Mouse (Mus musculus) MEL (cell line): ENCODE measurements around the gene Nfkbie. TPM values are rescaled to one million over a fixed set of nuclear protein-coding genes. Genes with fewer than 3 reads are reported as not detected.

ENCODE experiments used
- DNase-seq: peaks from one replicate; pipeline ENCODE4 v3.0.0; 2011; ENCODE audit warnings: low read depth, low spot score
- H3K27ac ChIP-seq: 2 replicates; pipeline ENCODE4 v1.5.1; 2012; ENCODE audit warnings: low read depth, mild to moderate bottlenecking, control low read depth, low read length, moderate library complexity; ENCODE audit not compliant: control insufficient read depth
- H3K27me3 ChIP-seq, 2 experiments: fragments of 150-350 bp in 1 of 2; sonication (generic) in 1 of 2; 2 replicates each; pipeline ENCODE4 v1.6.1; 2012; ENCODE audit warnings: low read length in 2 of 2, mild to moderate bottlenecking in 2 of 2, improper control_type of control experiment in 1 of 2, moderate library complexity in 1 of 2; ENCODE audit not compliant: insufficient read depth in 2 of 2, control insufficient read depth in 1 of 2
- H3K36me3 ChIP-seq, 2 experiments: 2 replicates each; pipeline ENCODE4 v1.6.1; 2012 to 2014; ENCODE audit warnings: low read length in 2 of 2, improper control_type of control experiment in 1 of 2, inconsistent platforms in 1 of 2, mild to moderate bottlenecking in 1 of 2; ENCODE audit not compliant: insufficient read depth in 2 of 2, control insufficient read depth in 1 of 2
- H3K4me1 ChIP-seq, 2 experiments: fragments of 150-350 bp in 1 of 2; sonication (generic) in 1 of 2; 2 replicates each; pipeline ENCODE4 v1.6.1; 2012; ENCODE audit warnings: low read length in 2 of 2, improper control_type of control experiment in 1 of 2, mild to moderate bottlenecking in 1 of 2; ENCODE audit not compliant: insufficient read depth in 2 of 2, control insufficient read depth in 1 of 2
- H3K4me3 ChIP-seq, 2 experiments: fragments of 150-350 bp in 1 of 2; sonication (generic) in 1 of 2; 2 replicates each; pipeline ENCODE4 v1.5.1; 2012; ENCODE audit warnings: low read depth in 2 of 2, low read length in 2 of 2, mild to moderate bottlenecking in 2 of 2, moderate library complexity in 2 of 2, control low read depth in 1 of 2, improper control_type of control experiment in 1 of 2; ENCODE audit not compliant: control insufficient read depth in 1 of 2, insufficient read depth in 1 of 2
- H3K79me2 ChIP-seq: 2 replicates; pipeline ENCODE4 v1.6.1; 2012; ENCODE audit warnings: mild to moderate bottlenecking, low read length, moderate library complexity; ENCODE audit not compliant: control insufficient read depth, poor library complexity, insufficient read depth
- H3K9ac ChIP-seq: 2 replicates; pipeline ENCODE4 v1.6.1; 2012; ENCODE audit warnings: low read depth, mild to moderate bottlenecking, control low read depth, low read length, moderate library complexity; ENCODE audit not compliant: control insufficient read depth, poor library complexity, severe bottlenecking
- H3K9me3 ChIP-seq: fragments of 150-350 bp; sonication (generic); replicated peaks from 2 replicates; pipeline ENCODE4 v1.6.1; 2012; ENCODE audit warnings: mild to moderate bottlenecking, low read length, improper control_type of control experiment, moderate library complexity; ENCODE audit not compliant: insufficient read depth
- BHLHE40 ChIP-seq: IDR thresholded peaks from 2 replicates; pipeline ENCODE4 v1.6.1; 2012; ENCODE audit warnings: low read depth, mild to moderate bottlenecking, inconsistent platforms, low read length, improper control_type of control experiment, borderline replicate concordance
- CHD2 ChIP-seq: IDR thresholded peaks from 2 replicates; pipeline ENCODE4 v1.6.1; 2011; ENCODE audit warnings: low read length, improper control_type of control experiment
- E2F4 ChIP-seq: IDR thresholded peaks from 2 replicates; pipeline ENCODE4 v1.6.1; 2011; ENCODE audit warnings: low read depth, low read length, improper control_type of control experiment, borderline replicate concordance
- EP300 ChIP-seq, 2 experiments: IDR thresholded peaks; 2 replicates each; pipeline ENCODE4 v1.6.1; 2011; ENCODE audit warnings: improper control_type of control experiment in 2 of 2, low read length in 2 of 2, low read depth in 1 of 2, mild to moderate bottlenecking in 1 of 2
- ETS1 ChIP-seq: IDR thresholded peaks from 2 replicates; pipeline ENCODE4 v1.6.1; 2012; ENCODE audit warnings: low read depth, mild to moderate bottlenecking, inconsistent platforms, low read length, improper control_type of control experiment, moderate library complexity
- KAT2A ChIP-seq: conservative IDR thresholded peaks from 2 replicates; pipeline ENCODE4 v1.6.1; 2012; ENCODE audit warnings: low read depth, low read length, improper control_type of control experiment, inconsistent platforms
- MYB ChIP-seq: IDR thresholded peaks from 2 replicates; pipeline ENCODE4 v1.6.1; 2011; ENCODE audit warnings: mild to moderate bottlenecking, low read depth, low read length, improper control_type of control experiment
- NELFE ChIP-seq: IDR thresholded peaks from 2 replicates; pipeline ENCODE4 v1.6.1; 2011; ENCODE audit warnings: low read depth, low read length, improper control_type of control experiment
- POLR2A ChIP-seq, 2 experiments: IDR thresholded peaks; 2 replicates each; pipeline ENCODE4 v1.6.1; 2011 to 2012; ENCODE audit warnings: low read length in 2 of 2, mild to moderate bottlenecking in 2 of 2, control low read depth in 1 of 2, improper control_type of control experiment in 1 of 2, low read depth in 1 of 2, moderate library complexity in 1 of 2; ENCODE audit not compliant: control insufficient read depth in 1 of 2, insufficient read depth in 1 of 2, poor library complexity in 1 of 2
- POLR2AphosphoS2 ChIP-seq: IDR thresholded peaks from 2 replicates; pipeline ENCODE4 v1.6.1; 2011; ENCODE audit warnings: low read length, improper control_type of control experiment
- POLR2AphosphoS5 ChIP-seq: IDR thresholded peaks from 2 replicates; pipeline ENCODE4 v1.6.1; 2012; ENCODE audit warnings: low read depth, borderline replicate concordance, mild to moderate bottlenecking, inconsistent platforms, low read length, moderate library complexity, mixed read lengths
- RAD21 ChIP-seq: IDR thresholded peaks from 2 replicates; pipeline ENCODE4 v1.6.1; 2011; ENCODE audit warnings: mild to moderate bottlenecking, low read depth, low read length, improper control_type of control experiment
- RCOR1 ChIP-seq: IDR thresholded peaks from 2 replicates; pipeline ENCODE4 v1.6.1; 2012; ENCODE audit warnings: low read depth, mild to moderate bottlenecking, inconsistent platforms, low read length, improper control_type of control experiment
- SIN3A ChIP-seq: IDR thresholded peaks from 2 replicates; pipeline ENCODE4 v1.6.1; 2012; ENCODE audit warnings: low read length, improper control_type of control experiment, inconsistent platforms
- UBTF ChIP-seq: IDR thresholded peaks from 2 replicates; pipeline ENCODE4 v1.6.1; 2012; ENCODE audit warnings: low read depth, mild to moderate bottlenecking, inconsistent platforms, low read length, improper control_type of control experiment, moderate library complexity, borderline replicate concordance; ENCODE audit not compliant: insufficient read depth
- USF1 ChIP-seq: IDR thresholded peaks from 2 replicates; pipeline ENCODE4 v1.6.1; 2014; ENCODE audit warnings: low read depth, mild to moderate bottlenecking, inconsistent platforms, low read length, improper control_type of control experiment, moderate library complexity
- ZKSCAN1 ChIP-seq: IDR thresholded peaks from 2 replicates; pipeline ENCODE4 v1.6.1; 2012; ENCODE audit warnings: low read depth, mild to moderate bottlenecking, inconsistent platforms, low read length, improper control_type of control experiment, moderate library complexity
- ZMIZ1 ChIP-seq: IDR thresholded peaks from 2 replicates; pipeline ENCODE4 v1.6.1; 2012; ENCODE audit warnings: low read depth, mild to moderate bottlenecking, inconsistent platforms, low read length, improper control_type of control experiment, moderate library complexity
- ZNF384 ChIP-seq: IDR thresholded peaks from 2 replicates; pipeline ENCODE4 v1.6.1; 2012; ENCODE audit warnings: low read depth, mild to moderate bottlenecking, inconsistent platforms, low read length, improper control_type of control experiment
- polyA plus RNA-seq, 2 experiments: library from polyadenylated mRNA; stranded (reverse) in 1 of 2; unstranded in 1 of 2; fragments of >175 nt in 1 of 2; fragments of >200 nt in 1 of 2; gene quantifications; 2 replicates each; pipeline versions ENCODE4 v1.2.1 to v1.2.4; 2012; ENCODE audit warnings: low replicate concordance in 2 of 2, low read depth in 1 of 2; ENCODE audit not compliant: insufficient read length in 2 of 2, insufficient read depth in 1 of 2, missing spikeins in 1 of 2
- total RNA-seq: library from RNA; depleted of rRNA; stranded (reverse); fragments of 300-350 nt; gene quantifications from 2 replicates; pipeline ENCODE4 v1.2.3, GENCODE M21; 2012

Gene Nfkbie
- total and polyA plus RNA-seq, 3 experiments: 2.7 to 5.7 TPM; not detected in 1

DNA sequence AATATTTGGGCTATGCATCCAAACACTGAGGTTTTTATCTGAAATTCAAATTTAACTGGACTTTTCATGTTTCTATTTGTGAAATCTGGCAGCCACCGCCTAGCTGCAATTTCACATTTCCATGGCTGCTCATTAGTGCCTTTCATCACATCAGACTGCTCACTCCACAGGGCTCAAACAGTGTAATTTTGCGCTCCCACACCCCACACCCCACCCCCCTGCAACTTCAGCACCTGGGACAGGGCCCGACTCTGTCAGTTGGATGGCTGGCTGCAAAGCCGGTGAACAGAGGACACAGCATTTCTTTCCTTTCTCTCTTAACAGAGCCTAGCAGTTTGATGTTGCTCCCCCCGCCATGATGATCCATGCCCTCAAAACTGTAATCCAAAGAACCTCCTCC is 19.2 kb upstream of the Nfkbie start:
- H3K4me3 ChIP-seq: no peak overlapping the region
- peaks cover 5 to 11% of the 10 kb centered on the region in 2 experiments; a peak in 3 of 4 replicates for H3K27me3 ChIP-seq
- no peaks in the 10 kb centered on the region for H3K79me2 ChIP-seq
- H3K9me3 ChIP-seq: no peaks in the 10 kb centered on the region
- no peaks in the 10 kb centered on the region for H3K4me1 ChIP-seq
- H3K9ac ChIP-seq: no peak overlapping the region
- no peaks in the 10 kb centered on the region for H3K36me3 ChIP-seq
- TF ChIP-seq SIN3A (peak; percentile 59), USF1 (no peak)
- peak; percentile 47 for DNase-seq
- no peak overlapping the region for H3K27ac ChIP-seq

DNA sequence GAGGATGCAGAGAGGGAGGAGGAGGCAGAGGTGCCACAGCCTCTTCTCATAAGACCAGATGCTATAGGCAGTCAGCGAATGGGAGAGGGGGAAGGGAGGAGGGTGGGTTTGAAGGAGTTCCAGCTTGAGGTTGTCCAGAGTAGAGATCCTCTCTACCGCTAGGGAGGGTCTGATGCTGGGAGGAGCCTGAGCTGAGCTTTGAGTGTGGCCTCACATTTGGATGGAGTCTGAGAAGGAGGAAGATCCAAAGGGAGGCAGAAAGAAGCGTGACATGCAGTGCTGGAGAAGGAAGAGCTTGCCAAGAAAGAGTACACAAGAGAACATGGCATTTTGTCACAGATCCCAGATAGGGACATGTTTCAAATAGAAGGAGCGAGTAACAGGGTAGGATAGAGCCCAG is 17.1 kb upstream of the Nfkbie start:
- Histone ChIP-seq H3K27ac (no peak overlapping the region), H3K9ac (no peak overlapping the region), H3K36me3 (no peaks in the 10 kb centered on the region), H3K9me3 (no peaks in the 10 kb centered on the region), H3K79me2 (no peaks in the 10 kb centered on the region), H3K4me3 (no peak overlapping the region), H3K4me1 (no peaks in the 10 kb centered on the region), H3K27me3 (peaks cover 5 to 10% of the 10 kb centered on the region in 2 experiments; a peak in 3 of 4 replicates)
- no peak for DNase-seq
- TF ChIP-seq BHLHE40 (no peak), RAD21 (no peak), POLR2AphosphoS5 (no peak), KAT2A (no peak), E2F4 (no peak), CHD2 (no peak), ZKSCAN1 (no peak), MYB (no peak), ZMIZ1 (no peak), EP300 (IDR thresholded peaks at IDR 0.05; ENCODE audit: low read depth in 1 of 2, low read length in 2 of 2) (no peak), UBTF (no peak), ZNF384 (no peak), RCOR1 (no peak), POLR2A (IDR thresholded peaks at IDR 0.05; ENCODE audit: control insufficient read depth in 1 of 2, insufficient read depth in 1 of 2, low read depth in 1 of 2, low read length in 2 of 2, poor library complexity in 1 of 2) (no peak), NELFE (no peak), POLR2AphosphoS2 (no peak), ETS1 (no peak)
- TF ChIP-seq, all 39 proteins: peak for 0
